Mouse (Mus musculus) heart, postnatal 0 days (tissue): ENCODE data around the gene Colgalt2. TPM values are rescaled to one million over a fixed set of nuclear protein-coding genes. Genes with fewer than 3 reads are reported as not detected.
A peak's percentile ranks its signal among the peaks of the same experiment; 100 is the strongest.
"Not testable (repeated sequence)": the region's sequence is repeated elsewhere in the genome, so short reads cannot be mapped to it uniquely, and the experiment has no call there.

ENCODE experiments used
- ATAC-seq: fragments of 200-750 bp; cut with Nextera tagmentation; 2 replicates; pipeline ENCODE4 v1.8.0; 2017; ENCODE audit warnings: low read depth, moderate number of reproducible peaks, moderate library complexity; ENCODE audit not compliant: insufficient read depth
- DNase-seq: peaks from one replicate; pipeline ENCODE4 v3.0.0-alpha.2; 2016; ENCODE audit warnings: low spot score
- H3K27ac ChIP-seq: fragments of 300-500 bp; sonication (generic); 2 replicates; pipeline ENCODE4 v1.5.1; 2014; ENCODE audit warnings: low read depth, mild to moderate bottlenecking
- H3K27me3 ChIP-seq: fragments of 300-500 bp; sonication (generic); 2 replicates; pipeline ENCODE4 v1.6.1; 2014; ENCODE audit warnings: low read length, mixed read lengths; ENCODE audit not compliant: control insufficient read depth, insufficient read depth
- H3K36me3 ChIP-seq: fragments of 300-500 bp; sonication (generic); replicated peaks from 2 replicates; pipeline ENCODE4 v1.6.1; 2014; ENCODE audit warnings: low read length, mixed read lengths; ENCODE audit not compliant: control insufficient read depth, insufficient read depth
- H3K4me1 ChIP-seq: fragments of 300-500 bp; sonication (generic); 2 replicates; pipeline ENCODE4 v1.6.1; 2014; ENCODE audit warnings: antibody characterized with exemption; ENCODE audit not compliant: control insufficient read depth, insufficient read depth
- H3K4me2 ChIP-seq: fragments of 300-500 bp; sonication (generic); 2 replicates; pipeline ENCODE4 v1.6.1; 2014; ENCODE audit warnings: low read depth, mild to moderate bottlenecking, low read length, moderate library complexity
- H3K4me3 ChIP-seq: fragments of 300-500 bp; sonication (generic); 2 replicates; pipeline ENCODE4 v1.5.1; 2014; ENCODE audit warnings: low read depth, low read length
- H3K9ac ChIP-seq: fragments of 300-500 bp; sonication (generic); replicated peaks from 2 replicates; pipeline ENCODE4 v1.6.1; 2014; ENCODE audit warnings: low read depth, low read length, mixed read lengths
- H3K9me3 ChIP-seq: fragments of 300-500 bp; sonication (generic); replicated peaks from 2 replicates; pipeline ENCODE4 v1.6.1; 2016; ENCODE audit warnings: low read length; ENCODE audit not compliant: control insufficient read depth
- CTCF ChIP-seq: IDR thresholded peaks from 2 replicates; pipeline ENCODE4 v1.5.1; 2016; ENCODE audit warnings: antibody characterized with exemption, control low read depth, low read depth
- EP300 ChIP-seq: IDR thresholded peaks from 2 replicates; pipeline ENCODE4 v1.6.1; 2016; ENCODE audit warnings: antibody characterized with exemption, low read depth
- WGBS: fragments of 180-500 bp; shearing (Covaris S2); extraction: QIAGEN DNeasy Blood & Tissue Kit; methylation state at CpG from one replicate; pipeline ENCODE4 v1.1.7; 2014; 5-methylcytosine and 5-hydroxymethylcytosine counted together
- polyA plus RNA-seq: library from polyadenylated mRNA; unstranded; fragments of >200 nt; fragmentation: Nextera tagmentation; extraction: Ambion mirVana; gene quantifications from 2 replicates; pipeline ENCODE4 v1.2.1, GENCODE M21; 2015
- total RNA-seq: library from RNA; depleted of rRNA; stranded (reverse); fragments of >200 nt; gene quantifications from 2 replicates; pipeline ENCODE4 v1.2.3, GENCODE M21; 2014; ENCODE audit warnings: low replicate concordance

The Colgalt2 gene
- total and polyA plus RNA-seq, 2 experiments from 2014 or later, result 1.7 to 4.6 TPM

- no peaks in the 10 kb centered on the region for H3K9me3 ChIP-seq
- H3K4me1 ChIP-seq, result no peaks in the 10 kb centered on the region
- no peak for DNase-seq
- TF ChIP-seq EP300, result no peak
- TF ChIP-seq CTCF, result no peak
- H3K27me3 ChIP-seq, result no peaks in the 10 kb centered on the region
- H3K4me2 ChIP-seq, result no peak overlapping the region
- H3K36me3 ChIP-seq, result peaks cover 19% of the 10 kb centered on the region; the same call in 1 of the 2 replicates
- H3K4me3 ChIP-seq, result no peak overlapping the region
- H3K27ac ChIP-seq, result no peak overlapping the region
- H3K9ac ChIP-seq, result no peak overlapping the region
- no peak for ATAC-seq
- WGBS, result 93% methylated on average over 1 of the region's 1 CpGs
These were observed 15.0 kb upstream of the Colgalt2 start for GRCm38 (mm10) chr1:152384589-152384988.

- WGBS, result 24% methylated on average over 2 of the region's 4 CpGs
- peak overlapping the region; percentile 69 for H3K4me2 ChIP-seq
These were observed 13.9 kb upstream of the Colgalt2 start for GRCm38 (mm10) chr1:152385693-152386092.

GRCm38 (mm10) chr1:152386188-152386835, 13.3 kb upstream of the Colgalt2 start, which contains the start of gene Tsen15:
Tsen15 (minus strand) TSS chr1:152386688.
- under 1% methylated on average over 56 of the region's 57 CpGs for WGBS
- ATAC-seq, result peak; percentile 96
- Histone ChIP-seq H3K4me1 (no peaks in the 10 kb centered on the region), H3K9me3 (no peaks in the 10 kb centered on the region), H3K36me3 (peaks cover 15% of the 10 kb centered on the region; the same call in 1 of the 2 replicates), H3K27ac (no peak within 1 kb of the TSS), H3K4me3 (peak within 1 kb of the TSS; percentile 98), H3K4me2 (peak within 1 kb of the TSS; percentile 69), H3K27me3 (no peaks in the 10 kb centered on the region), H3K9ac (peak within 1 kb of the TSS; percentile 76)
- no peak for TF ChIP-seq CTCF
- no peak for TF ChIP-seq EP300
- DNase-seq, result peak; percentile 70

More at GRCm38 (mm10) chr1:152385693-152386092, 13.9 kb upstream of the Colgalt2 start:
- DNase-seq, ATAC-seq, H3K27me3 ChIP-seq, H3K9me3 ChIP-seq, H3K4me1 ChIP-seq, H3K27ac ChIP-seq: not testable (repeated sequence)
- Histone ChIP-seq H3K36me3 (peaks cover 15% of the 10 kb centered on the region; the same call in 1 of the 2 replicates), H3K4me3 (peak overlapping the region; percentile 98), H3K9ac (peak overlapping the region; percentile 76; the same call in 1 of the 2 replicates)

DNA sequence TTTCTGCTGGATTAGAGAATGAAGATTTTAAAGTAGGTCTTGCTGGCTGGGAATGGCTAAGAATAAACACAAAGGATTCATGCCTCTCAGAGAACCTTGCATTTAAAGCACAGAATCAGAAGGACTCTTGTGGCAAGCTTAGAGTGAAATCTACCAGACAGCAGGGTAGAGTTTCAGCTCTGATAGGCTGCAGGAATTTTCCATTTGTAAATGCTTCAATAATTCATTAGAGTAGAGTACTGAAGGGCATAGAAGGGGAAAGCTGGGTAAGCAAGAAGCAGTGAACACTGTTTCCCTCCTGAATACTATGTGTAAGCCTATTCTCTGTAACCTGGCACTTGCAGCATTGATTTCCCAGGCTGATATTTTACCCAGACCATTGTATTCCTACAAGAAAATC, 10.4 kb upstream of the Colgalt2 start:
- no peak overlapping the region for H3K4me2 ChIP-seq
- H3K27me3 ChIP-seq, result no peaks in the 10 kb centered on the region
- DNase-seq, result no peak
- H3K9me3 ChIP-seq, result 0 out of 2 replicates have a peak, but pooled peaks cover 3% of the 10 kb centered on the region
- no peak for ATAC-seq
- H3K4me3 ChIP-seq, result no peak overlapping the region
- no peaks in the 10 kb centered on the region for H3K4me1 ChIP-seq
- TF ChIP-seq EP300 (no peak), CTCF (no peak)
- H3K9ac ChIP-seq, result no peak overlapping the region
- no peak overlapping the region for H3K27ac ChIP-seq
- no peaks in the 10 kb centered on the region for H3K36me3 ChIP-seq

DNA sequence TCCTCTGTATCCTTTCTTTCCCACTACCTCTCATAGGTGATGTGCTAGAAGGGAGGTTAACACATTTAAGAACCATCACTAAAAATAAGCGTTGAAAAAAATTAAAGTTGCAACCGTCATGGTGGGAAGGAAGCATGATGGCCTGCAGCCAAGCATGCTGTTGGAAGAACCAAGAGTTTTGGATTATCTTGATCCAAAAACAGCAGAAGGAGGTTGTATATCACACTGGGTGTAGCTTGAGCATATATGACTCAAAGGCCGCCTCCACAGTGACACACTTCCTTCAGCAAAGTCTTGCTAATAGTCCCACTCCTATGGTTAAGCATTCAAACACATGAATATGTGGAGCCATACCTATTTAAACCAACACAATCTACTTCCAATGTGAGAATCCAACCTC, 5.5 kb upstream of the Colgalt2 start:
- H3K27me3 ChIP-seq, result no peaks in the 10 kb centered on the region
- H3K9me3 ChIP-seq, result peaks cover 3% of the 10 kb centered on the region; the same call in 1 of the 2 replicates
- no peak overlapping the region for H3K4me3 ChIP-seq
- DNase-seq (no peak), ATAC-seq (no peak)
- no peaks in the 10 kb centered on the region for H3K4me1 ChIP-seq
- 83% methylated on average over 3 of the region's 3 CpGs for WGBS
- no peak overlapping the region for H3K9ac ChIP-seq
- no peak overlapping the region for H3K4me2 ChIP-seq
- no peaks in the 10 kb centered on the region for H3K36me3 ChIP-seq
- TF ChIP-seq CTCF (no peak), EP300 (no peak)
- no peak overlapping the region for H3K27ac ChIP-seq
